Mouse (Mus musculus): ENCODE measurements around the gene Vapa. TPM values are rescaled to one million over a fixed set of nuclear protein-coding genes. Genes with fewer than 3 reads are reported as not detected.

Gene Vapa
- polyA plus RNA-seq, 1 experiment, result 40.3 TPM

- H3K4me1 ChIP-seq (ENCODE audit: control insufficient read depth, insufficient read depth, low read length), result peaks cover 27% of the 10 kb centered on the region
- TF ChIP-seq CTCF (IDR thresholded peaks at IDR 0.05; ENCODE audit: insufficient read depth, low read length), result no peak
- no peak for TF ChIP-seq POLR2A (IDR thresholded peaks at IDR 0.05; ENCODE audit: borderline replicate concordance, extremely low read depth, low read depth, low read length)
- DNase-seq, result no peak
- H3K4me3 ChIP-seq (replicated peaks; ENCODE audit: extremely low read depth, low read depth, low read length), result peak overlapping the region; percentile 100
- 1% methylated on average over 4 of the region's 4 CpGs for WGBS
Observed at GRCm38 (mm10) chr17:65611721-65612120, 1.6 kb downstream of the Vapa start.

- WGBS, result 42% methylated on average over 5 of the region's 5 CpGs
- no peak for DNase-seq
- no peak for TF ChIP-seq POLR2A (IDR thresholded peaks at IDR 0.05; ENCODE audit: borderline replicate concordance, extremely low read depth, low read depth, low read length)
- H3K4me3 ChIP-seq (replicated peaks; ENCODE audit: extremely low read depth, low read depth, low read length), result no peak overlapping the region
- H3K4me1 ChIP-seq (ENCODE audit: control insufficient read depth, insufficient read depth, low read length), result peaks cover 40% of the 10 kb centered on the region
Observed at GRCm38 (mm10) chr17:65608743-65609142, 4.6 kb downstream of the Vapa start.

- no peak for DNase-seq
- no peak for TF ChIP-seq CTCF (IDR thresholded peaks at IDR 0.05; ENCODE audit: insufficient read depth, low read length)
- no peak for TF ChIP-seq POLR2A (IDR thresholded peaks at IDR 0.05; ENCODE audit: borderline replicate concordance, extremely low read depth, low read depth, low read length)
- Histone ChIP-seq H3K4me1 (ENCODE audit: control insufficient read depth, insufficient read depth, low read length) (peaks cover 40% of the 10 kb centered on the region), H3K4me3 (replicated peaks; ENCODE audit: extremely low read depth, low read depth, low read length) (no peak overlapping the region)
- 59% methylated on average over 2 of the region's 2 CpGs for WGBS
Observed at GRCm38 (mm10) chr17:65608312-65608687, 5.1 kb downstream of the Vapa start.

GRCm38 (mm10) chr17:65607574-65608311 lies 5.6 kb downstream of the Vapa start:
- Histone ChIP-seq H3K4me3 (replicated peaks; ENCODE audit: extremely low read depth, low read depth, low read length) (no peak overlapping the region), H3K4me1 (ENCODE audit: control insufficient read depth, insufficient read depth, low read length) (peaks cover 40% of the 10 kb centered on the region)
- no peak for DNase-seq
- TF ChIP-seq CTCF (IDR thresholded peaks at IDR 0.05; ENCODE audit: insufficient read depth, low read length) (no peak), POLR2A (IDR thresholded peaks at IDR 0.05; ENCODE audit: borderline replicate concordance, extremely low read depth, low read depth, low read length) (no peak)
- WGBS, result 36% methylated on average over 7 of the region's 7 CpGs

GRCm38 (mm10) chr17:65606014-65606413 lies 7.3 kb downstream of the Vapa start:
- DNase-seq, result no peak
- WGBS, result 56% methylated on average over 4 of the region's 4 CpGs
- TF ChIP-seq POLR2A (IDR thresholded peaks at IDR 0.05; ENCODE audit: borderline replicate concordance, extremely low read depth, low read depth, low read length) (no peak), CTCF (IDR thresholded peaks at IDR 0.05; ENCODE audit: insufficient read depth, low read length) (no peak)
- peaks cover 40% of the 10 kb centered on the region for H3K4me1 ChIP-seq (ENCODE audit: control insufficient read depth, insufficient read depth, low read length)
- no peak overlapping the region for H3K4me3 ChIP-seq (replicated peaks; ENCODE audit: extremely low read depth, low read depth, low read length)

- no peak for TF ChIP-seq CTCF (IDR thresholded peaks at IDR 0.05; ENCODE audit: insufficient read depth, low read length)
- no peak for TF ChIP-seq POLR2A (IDR thresholded peaks at IDR 0.05; ENCODE audit: borderline replicate concordance, extremely low read depth, low read depth, low read length)
- H3K4me3 ChIP-seq (replicated peaks; ENCODE audit: extremely low read depth, low read depth, low read length), result no peak overlapping the region
- no peak for DNase-seq
- peaks cover 37% of the 10 kb centered on the region for H3K4me1 ChIP-seq (ENCODE audit: control insufficient read depth, insufficient read depth, low read length)
Observed at GRCm38 (mm10) chr17:65604892-65605291, 8.5 kb downstream of the Vapa start.

GRCm38 (mm10) chr17:65604315-65604714 lies 9.0 kb downstream of the Vapa start:
- no peak for DNase-seq
- TF ChIP-seq POLR2A (IDR thresholded peaks at IDR 0.05; ENCODE audit: borderline replicate concordance, extremely low read depth, low read depth, low read length), result no peak
- TF ChIP-seq CTCF (IDR thresholded peaks at IDR 0.05; ENCODE audit: insufficient read depth, low read length), result no peak
- H3K4me1 ChIP-seq (ENCODE audit: control insufficient read depth, insufficient read depth, low read length), result peaks cover 33% of the 10 kb centered on the region
- H3K4me3 ChIP-seq (replicated peaks; ENCODE audit: extremely low read depth, low read depth, low read length), result no peak overlapping the region

- H3K4me1 ChIP-seq (ENCODE audit: control insufficient read depth, insufficient read depth, low read length), result peaks cover 15% of the 10 kb centered on the region
- H3K4me3 ChIP-seq (replicated peaks; ENCODE audit: extremely low read depth, low read depth, low read length), result no peak overlapping the region
- 61% methylated on average over 3 of the region's 3 CpGs for WGBS
- TF ChIP-seq POLR2A (IDR thresholded peaks at IDR 0.05; ENCODE audit: borderline replicate concordance, extremely low read depth, low read depth, low read length) (no peak), CTCF (IDR thresholded peaks at IDR 0.05; ENCODE audit: insufficient read depth, low read length) (no peak)
- DNase-seq, result no peak
Observed at GRCm38 (mm10) chr17:65597857-65598486, 15.4 kb downstream of the Vapa start.

GRCm38 (mm10) chr17:65594687-65595086 lies 18.7 kb downstream of the Vapa start:
- TF ChIP-seq CTCF (IDR thresholded peaks at IDR 0.05; ENCODE audit: insufficient read depth, low read length), result no peak
- no peak for TF ChIP-seq POLR2A (IDR thresholded peaks at IDR 0.05; ENCODE audit: borderline replicate concordance, extremely low read depth, low read depth, low read length)
- H3K4me3 ChIP-seq (replicated peaks; ENCODE audit: extremely low read depth, low read depth, low read length), result no peak overlapping the region
- WGBS, result 82% methylated on average over 8 of the region's 8 CpGs

GRCm38 (mm10) chr17:65586892-65587291 lies 26.5 kb downstream of the Vapa start:
- no peak for DNase-seq
- no peak overlapping the region for H3K4me3 ChIP-seq (replicated peaks; ENCODE audit: extremely low read depth, low read depth, low read length)
- no peaks in the 10 kb centered on the region; the same call in none of the 2 replicates for H3K4me1 ChIP-seq (ENCODE audit: control insufficient read depth, insufficient read depth, low read length)
- WGBS, result 84% methylated on average over 3 of the region's 3 CpGs
- TF ChIP-seq CTCF (IDR thresholded peaks at IDR 0.05; ENCODE audit: insufficient read depth, low read length) (no peak), POLR2A (IDR thresholded peaks at IDR 0.05; ENCODE audit: borderline replicate concordance, extremely low read depth, low read depth, low read length) (no peak)

More at GRCm38 (mm10) chr17:65594687-65595086, 18.7 kb downstream of the Vapa start:
- H3K4me1 ChIP-seq (ENCODE audit: control insufficient read depth, insufficient read depth, low read length), result peaks cover 12% of the 10 kb centered on the region
- no peak for DNase-seq

Data from lung, adult 2 months (tissue).